Mouse (Mus musculus) skeletal muscle tissue, adult 2 months (tissue): ENCODE data around the gene Nup85.
"Not testable (repeated sequence)": the region's sequence is repeated elsewhere in the genome, so short reads cannot be mapped to it uniquely, and the experiment has no call there.

Experiments used
- DNase-seq: peaks from one replicate; pipeline ENCODE4 v3.0.0-alpha.2; 2012; ENCODE audit warnings: low read depth, low spot score

Gene Nup85

GRCm38 (mm10) chr11:115564064-115564809, at the start of gene Nup85:
TSS of gene Nup85 (plus strand) at chr11:115564434.
- DNase-seq: peak; percentile 94

- DNase-seq: no peak
Measured at GRCm38 (mm10) chr11:115515021-115515420, 49.2 kb upstream of the Nup85 start.

- peak; percentile 43 for DNase-seq
Measured at GRCm38 (mm10) chr11:115516942-115517341, 47.3 kb upstream of the Nup85 start.

GRCm38 (mm10) chr11:115518693-115519092, 45.5 kb upstream of the Nup85 start:
- DNase-seq: no peak

GRCm38 (mm10) chr11:115519581-115519980, 44.7 kb upstream of the Nup85 start:
- no peak for DNase-seq

GRCm38 (mm10) chr11:115520218-115520617, 44.0 kb upstream of the Nup85 start:
- no peak for DNase-seq

GRCm38 (mm10) chr11:115521080-115521479, 43.2 kb upstream of the Nup85 start:
- no peak for DNase-seq

- no peak for DNase-seq
Measured at GRCm38 (mm10) chr11:115522238-115522637, 42.0 kb upstream of the Nup85 start.

- DNase-seq: no peak
Measured at GRCm38 (mm10) chr11:115522703-115523102, 41.5 kb upstream of the Nup85 start.

- DNase-seq: not testable (repeated sequence)
Measured at GRCm38 (mm10) chr11:115526446-115526845, 37.8 kb upstream of the Nup85 start.

GRCm38 (mm10) chr11:115534759-115535371, 29.4 kb upstream of the Nup85 start:
- DNase-seq: no peak

GRCm38 (mm10) chr11:115535401-115536037, 28.7 kb upstream of the Nup85 start:
- no peak for DNase-seq

GRCm38 (mm10) chr11:115536038-115536681, 28.1 kb upstream of the Nup85 start, which contains the start of gene Sumo2:
TSS of gene Sumo2 (minus strand) at chr11:115536276.
- DNase-seq: peak; percentile 98

GRCm38 (mm10) chr11:115536856-115537568, 27.2 kb upstream of the Nup85 start:
- no peak for DNase-seq

- no peak for DNase-seq
Measured at GRCm38 (mm10) chr11:115538045-115538444, 26.2 kb upstream of the Nup85 start.

GRCm38 (mm10) chr11:115543571-115543970, 20.7 kb upstream of the Nup85 start:
- DNase-seq: no peak

- no peak for DNase-seq
Measured at GRCm38 (mm10) chr11:115552783-115553182, 11.5 kb upstream of the Nup85 start.

GRCm38 (mm10) chr11:115555717-115556116, 8.5 kb upstream of the Nup85 start:
- no peak for DNase-seq

GRCm38 (mm10) chr11:115563406-115563805, 828 bp upstream of the Nup85 start:
- no peak for DNase-seq

GRCm38 (mm10) chr11:115564961-115565360, 727 bp downstream of the Nup85 start:
- no peak for DNase-seq

GRCm38 (mm10) chr11:115579080-115579479, 14.8 kb downstream of the Nup85 start:
- no peak for DNase-seq
